Mouse (Mus musculus) kidney, adult 2 months (tissue): ENCODE results near the gene 1110004F10Rik. TPM values are rescaled to one million over a fixed set of nuclear protein-coding genes. Genes with fewer than 3 reads are reported as not detected.

Source experiments
- DNase-seq: peaks from one replicate; pipeline ENCODE4 v3.0.0; 2021
- H3K27ac ChIP-seq: fragments of 200-500 bp; 2 replicates; pipeline ENCODE4 v1.5.1; 2012; ENCODE audit warnings: low read depth, low read length, control low read depth, inconsistent platforms; ENCODE audit not compliant: insufficient read depth
- H3K27me3 ChIP-seq: fragments of 200-500 bp; replicated peaks from 2 replicates; pipeline ENCODE4 v1.6.1; 2012; ENCODE audit warnings: mild to moderate bottlenecking, moderate library complexity, low read length, inconsistent platforms; ENCODE audit not compliant: control insufficient read depth, insufficient read depth
- H3K36me3 ChIP-seq: fragments of 200-500 bp; 2 replicates; pipeline ENCODE4 v1.6.1; 2012; ENCODE audit warnings: mild to moderate bottlenecking, moderate library complexity, low read length, inconsistent platforms; ENCODE audit not compliant: control insufficient read depth, insufficient read depth
- H3K4me1 ChIP-seq: fragments of 200-500 bp; 2 replicates; pipeline ENCODE4 v1.6.1; 2011; ENCODE audit warnings: low read length; ENCODE audit not compliant: control insufficient read depth, insufficient read depth
- H3K4me3 ChIP-seq: fragments of 200-500 bp; 2 replicates; pipeline ENCODE4 v1.5.1; 2011; ENCODE audit warnings: mild to moderate bottlenecking, low read depth, low read length, control low read depth; ENCODE audit not compliant: insufficient read depth
- CTCF ChIP-seq: fragments of 200-500 bp; conservative IDR thresholded peaks from 2 replicates; pipeline ENCODE4 v1.5.1; 2011; ENCODE audit warnings: low read depth, mild to moderate bottlenecking, control low read depth, low read length, moderate library complexity, mixed read lengths; ENCODE audit not compliant: insufficient read depth, insufficient read length
- POLR2A ChIP-seq: fragments of 200-500 bp; IDR thresholded peaks from one replicate; pipeline ENCODE4 v1.6.1; 2011; ENCODE audit warnings: low read depth, low read length, control low read depth
- WGBS: fragments of 180-500 bp; shearing (Covaris S2); methylation state at CpG from one replicate; pipeline ENCODE4 v1.1.7; 2018; 5-methylcytosine and 5-hydroxymethylcytosine counted together
- polyA plus RNA-seq: library from polyadenylated mRNA; depleted of rRNA; stranded (reverse); fragments of >200 nt; gene quantifications from 2 replicates; pipeline ENCODE4 v1.2.3, GENCODE M21; 2012

The 1110004F10Rik gene
- polyA plus RNA-seq, 1 experiment, result 53.3 TPM

DNA sequence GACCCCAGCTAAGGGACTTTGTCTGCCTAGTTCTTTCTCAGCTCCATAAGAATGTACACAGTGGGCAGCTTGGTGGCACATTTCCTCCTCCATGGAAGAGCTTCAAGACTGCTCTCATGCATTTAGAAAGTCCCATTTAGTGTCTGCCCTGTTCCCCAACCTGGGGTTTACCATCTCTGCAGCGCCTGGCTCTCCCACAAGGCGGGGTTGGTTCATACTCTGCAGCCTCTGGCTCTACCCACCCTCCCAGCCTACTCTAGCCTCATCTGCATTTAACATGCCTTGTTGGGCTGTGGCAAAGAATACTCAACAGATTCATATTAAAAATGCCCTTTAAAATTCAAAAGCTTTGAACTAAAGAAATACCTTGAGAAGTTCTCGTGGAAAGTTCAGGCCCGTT is 81.5 kb downstream of the 1110004F10Rik start:
- Histone ChIP-seq H3K4me1 (no peaks in the 10 kb centered on the region), H3K27me3 (no peaks in the 10 kb centered on the region), H3K27ac (no peak overlapping the region), H3K4me3 (no peak overlapping the region), H3K36me3 (no peaks in the 10 kb centered on the region)
- no peak for DNase-seq
- TF ChIP-seq CTCF (no peak), POLR2A (no peak)
- WGBS, result 94% methylated on average over 4 of the region's 4 CpGs

DNA sequence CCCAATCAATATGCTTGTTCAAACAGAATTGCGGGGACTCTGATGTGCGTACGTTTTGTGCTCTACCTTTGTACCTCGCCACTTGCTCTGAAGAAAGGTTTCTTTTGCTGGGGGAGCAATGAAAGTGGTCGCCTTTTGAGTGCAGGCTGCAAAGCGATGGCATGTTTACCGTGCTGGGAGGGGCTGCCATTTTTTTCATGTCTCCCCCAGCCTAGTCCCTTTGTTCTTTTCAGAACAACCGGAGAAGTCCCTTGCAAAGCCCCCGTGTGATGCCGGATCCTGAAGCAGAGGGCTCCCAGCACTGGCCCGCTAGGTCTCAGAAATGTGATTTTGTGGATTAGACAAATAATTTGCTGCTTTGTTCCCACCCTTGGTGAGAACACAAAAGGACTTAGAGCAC is 82.0 kb downstream of the 1110004F10Rik start:
- Histone ChIP-seq H3K27ac (no peak overlapping the region), H3K4me1 (no peaks in the 10 kb centered on the region), H3K4me3 (no peak overlapping the region), H3K36me3 (no peaks in the 10 kb centered on the region), H3K27me3 (no peaks in the 10 kb centered on the region)
- DNase-seq, result no peak
- TF ChIP-seq POLR2A (no peak), CTCF (no peak)
- WGBS, result 89% methylated on average over 11 of the region's 11 CpGs

DNA sequence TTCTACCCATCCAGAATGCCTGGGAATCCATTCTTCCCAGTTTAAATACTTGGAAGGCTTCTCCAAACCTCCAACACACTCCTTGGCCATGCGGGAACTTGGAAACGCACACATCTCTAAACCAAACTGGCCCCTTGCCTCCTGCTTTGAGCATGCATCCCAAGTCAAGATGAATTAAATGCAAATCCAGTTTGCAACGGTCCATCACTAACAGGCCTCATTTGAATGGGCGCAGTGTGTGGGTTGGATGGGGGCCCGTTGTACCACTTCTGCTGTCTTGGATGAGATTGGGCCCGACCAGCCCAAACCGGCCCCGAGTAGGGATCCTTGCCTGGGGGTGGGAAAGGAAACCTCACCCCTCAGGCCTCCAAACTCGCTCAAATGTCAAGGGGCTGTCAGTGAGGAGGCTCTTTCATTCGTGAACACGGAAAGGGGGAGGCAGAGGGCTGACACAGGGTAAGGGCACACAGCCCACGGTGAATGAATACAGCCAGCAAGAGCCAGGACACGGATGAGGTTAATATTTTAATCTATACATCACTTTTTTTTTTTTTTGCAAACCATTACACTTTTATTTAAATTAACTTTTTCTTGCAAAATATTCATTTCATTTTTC is 83.9 kb downstream of the 1110004F10Rik start:
- TF ChIP-seq CTCF (no peak), POLR2A (no peak)
- no peaks in the 10 kb centered on the region for H3K4me1 ChIP-seq
- no peaks in the 10 kb centered on the region for H3K27me3 ChIP-seq
- no peak for DNase-seq
- no peak overlapping the region for H3K4me3 ChIP-seq
- WGBS, result 67% methylated on average over 13 of the region's 13 CpGs
- no peaks in the 10 kb centered on the region for H3K36me3 ChIP-seq
- no peak overlapping the region for H3K27ac ChIP-seq

DNA sequence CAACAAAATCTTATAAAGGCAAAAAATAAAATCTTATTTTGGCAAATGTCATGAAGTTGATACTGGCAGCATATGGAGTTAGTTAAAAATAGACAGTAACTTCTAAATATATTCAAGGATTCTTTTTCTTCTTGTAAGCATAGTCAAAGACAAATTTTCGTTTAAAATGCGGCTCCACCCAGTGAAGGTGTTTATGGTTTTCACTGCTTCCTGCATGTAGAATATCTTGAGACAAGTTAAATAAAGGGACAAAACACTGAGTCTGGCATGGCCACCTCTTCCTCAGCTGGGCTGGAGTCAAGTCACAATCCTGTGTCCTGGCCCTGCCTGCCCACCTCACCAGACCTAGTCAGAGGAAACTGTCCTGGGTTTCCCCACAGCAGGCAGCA is 84.4 kb downstream of the 1110004F10Rik start:
- Histone ChIP-seq H3K4me1 (no peaks in the 10 kb centered on the region), H3K4me3 (no peak overlapping the region), H3K27ac (no peak overlapping the region), H3K36me3 (no peaks in the 10 kb centered on the region), H3K27me3 (no peaks in the 10 kb centered on the region)
- no peak for DNase-seq
- TF ChIP-seq POLR2A (no peak), CTCF (no peak)
- WGBS, result 79% methylated on average over 2 of the region's 2 CpGs

DNA sequence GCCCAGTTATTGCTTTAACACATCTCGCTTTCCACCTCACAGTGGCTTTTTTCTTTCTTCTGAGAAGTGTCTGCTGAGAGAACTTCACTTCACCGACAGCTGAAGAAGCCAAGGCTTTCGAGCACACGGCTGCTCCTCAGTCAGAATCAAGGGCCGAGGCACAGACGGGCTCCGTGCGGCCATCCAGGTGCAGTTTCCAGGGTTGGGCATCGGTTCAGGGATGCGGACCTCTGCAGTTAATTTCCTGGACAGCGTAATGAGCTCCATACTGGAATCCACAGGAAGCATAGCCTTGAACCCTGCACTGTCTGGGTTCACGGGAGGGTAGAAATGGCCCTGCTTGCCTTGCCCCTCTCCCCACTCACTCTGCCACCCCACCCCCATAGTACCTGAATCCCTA is 84.9 kb downstream of the 1110004F10Rik start:
- 88% methylated on average over 12 of the region's 12 CpGs for WGBS
- H3K27ac ChIP-seq, result no peak overlapping the region
- no peaks in the 10 kb centered on the region for H3K36me3 ChIP-seq
- H3K4me3 ChIP-seq, result no peak overlapping the region
- no peak for TF ChIP-seq CTCF
- no peak for TF ChIP-seq POLR2A
- DNase-seq, result no peak
- H3K4me1 ChIP-seq, result no peaks in the 10 kb centered on the region
- no peaks in the 10 kb centered on the region for H3K27me3 ChIP-seq

DNA sequence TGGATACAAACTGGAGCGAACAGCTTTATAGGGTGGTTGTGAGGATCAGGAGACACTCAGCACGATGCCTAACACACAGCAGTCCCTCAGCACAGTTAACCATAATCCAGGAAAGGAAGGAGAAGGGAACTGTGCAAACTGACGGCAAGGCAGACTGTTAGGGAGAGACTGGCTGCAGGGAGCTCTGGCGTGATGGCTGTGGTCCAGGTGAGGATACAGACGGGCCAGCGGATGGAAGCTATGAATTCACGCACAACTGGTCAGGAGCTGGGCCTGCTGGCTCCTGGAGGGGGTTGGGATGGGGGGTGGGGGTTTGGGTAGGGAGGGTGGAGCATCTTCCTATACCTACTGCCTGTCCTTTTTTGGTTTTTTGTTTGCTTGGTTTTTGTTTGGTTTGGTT is 86.5 kb downstream of the 1110004F10Rik start:
- TF ChIP-seq POLR2A, result no peak
- Histone ChIP-seq H3K4me1 (no peaks in the 10 kb centered on the region), H3K36me3 (no peaks in the 10 kb centered on the region), H3K27me3 (no peaks in the 10 kb centered on the region), H3K4me3 (no peak overlapping the region), H3K27ac (no peak overlapping the region)
- no peak for DNase-seq
- 69% methylated on average over 7 of the region's 7 CpGs for WGBS

DNA sequence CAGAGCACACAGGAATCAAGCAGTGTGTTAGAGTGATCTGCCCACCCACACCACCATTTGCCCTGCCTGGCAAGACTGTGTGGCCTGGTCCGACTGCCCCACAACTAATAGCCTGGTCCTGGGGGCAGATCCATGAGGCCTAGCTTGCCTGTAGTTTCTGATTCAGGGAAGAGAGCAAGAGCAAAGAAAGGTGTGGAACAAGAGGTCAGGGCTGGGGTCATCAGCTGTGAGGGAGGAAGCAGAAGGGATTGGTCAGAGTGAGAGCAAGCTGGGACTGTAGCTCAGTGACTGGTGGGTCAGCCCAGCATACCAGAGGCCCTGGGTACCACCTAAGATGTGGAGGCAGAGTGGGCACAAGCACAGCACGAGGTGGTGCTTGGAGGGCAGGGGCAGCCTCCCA is 87.9 kb downstream of the 1110004F10Rik start:
- H3K27me3 ChIP-seq, result no peaks in the 10 kb centered on the region
- no peaks in the 10 kb centered on the region for H3K4me1 ChIP-seq
- WGBS, result 78% methylated on average over 2 of the region's 2 CpGs
- no peaks in the 10 kb centered on the region for H3K36me3 ChIP-seq
- no peak for DNase-seq
- no peak overlapping the region for H3K4me3 ChIP-seq
- TF ChIP-seq CTCF (no peak), POLR2A (no peak)
- H3K27ac ChIP-seq, result no peak overlapping the region

DNA sequence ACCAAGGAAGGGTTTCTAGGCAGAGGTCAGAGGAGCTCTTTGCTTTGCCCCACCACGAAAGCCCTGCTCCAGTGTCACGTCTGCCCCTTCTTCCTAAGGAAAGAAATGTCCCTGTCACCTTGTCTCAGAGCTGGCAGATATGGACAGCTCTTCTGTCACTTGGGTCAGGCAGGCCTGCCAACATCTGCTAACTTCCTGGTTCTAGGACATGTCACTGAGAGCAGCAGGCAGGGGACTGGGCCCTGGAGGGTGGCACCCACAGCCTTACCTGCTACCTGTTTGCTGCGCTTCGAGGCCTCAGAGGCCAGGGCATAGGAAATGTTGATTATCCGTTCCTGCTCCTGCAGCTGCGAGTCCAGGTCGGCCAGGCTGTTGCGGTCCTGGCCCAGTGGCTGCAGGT is 89.1 kb downstream of the 1110004F10Rik start:
- H3K27me3 ChIP-seq, result no peaks in the 10 kb centered on the region
- WGBS, result 93% methylated on average over 8 of the region's 8 CpGs
- no peak overlapping the region for H3K4me3 ChIP-seq
- no peaks in the 10 kb centered on the region for H3K4me1 ChIP-seq
- no peak for TF ChIP-seq CTCF
- TF ChIP-seq POLR2A, result no peak
- DNase-seq, result no peak
- no peak overlapping the region for H3K27ac ChIP-seq
- H3K36me3 ChIP-seq, result no peaks in the 10 kb centered on the region
